Mouse (Mus musculus) stomach, postnatal 0 days (tissue): ENCODE measurements around the gene Gm5415. TPM values are rescaled to one million over a fixed set of nuclear protein-coding genes. Genes with fewer than 3 reads are reported as not detected.
"Not testable (repeated sequence)": the region's sequence is repeated elsewhere in the genome, so short reads cannot be mapped to it uniquely, and the experiment has no call there.

ENCODE experiments used
- ATAC-seq: fragments of 200-750 bp; cut with Nextera tagmentation; 2 replicates; pipeline ENCODE4 v1.8.0; 2017; ENCODE audit not compliant: low FRiP score, low TSS enrichment
- DNase-seq: peaks from one replicate; pipeline ENCODE4 v3.0.0-alpha.2; 2016; ENCODE audit warnings: low spot score
- H3K27ac ChIP-seq: fragments of 300-500 bp; sonication (generic); replicated peaks from 2 replicates; pipeline ENCODE4 v1.5.1; 2014; ENCODE audit warnings: mild to moderate bottlenecking, control low read depth
- H3K27me3 ChIP-seq: fragments of 300-500 bp; sonication (generic); 2 replicates; pipeline ENCODE4 v1.6.1; 2014; ENCODE audit warnings: low read length; ENCODE audit not compliant: control insufficient read depth, insufficient read depth
- H3K36me3 ChIP-seq: fragments of 300-500 bp; sonication (generic); 2 replicates; pipeline ENCODE4 v1.6.1; 2014; ENCODE audit warnings: low read length, mixed read lengths; ENCODE audit not compliant: control insufficient read depth, insufficient read depth
- H3K4me1 ChIP-seq: fragments of 300-500 bp; sonication (generic); replicated peaks from 2 replicates; pipeline ENCODE4 v1.6.1; 2014; ENCODE audit warnings: antibody characterized with exemption; ENCODE audit not compliant: control insufficient read depth, insufficient read depth
- H3K4me2 ChIP-seq: fragments of 300-500 bp; sonication (generic); replicated peaks from 2 replicates; pipeline ENCODE4 v1.6.1; 2014; ENCODE audit warnings: low read depth, mild to moderate bottlenecking, control low read depth, moderate library complexity
- H3K4me3 ChIP-seq: fragments of 300-500 bp; sonication (generic); 2 replicates; pipeline ENCODE4 v1.5.1; 2014; ENCODE audit warnings: low read depth, low read length, control low read depth
- H3K9ac ChIP-seq: fragments of 300-500 bp; sonication (generic); 2 replicates; pipeline ENCODE4 v1.6.1; 2014; ENCODE audit warnings: mild to moderate bottlenecking, low read length, control low read depth, mixed read lengths
- H3K9me3 ChIP-seq: fragments of 300-500 bp; sonication (generic); 2 replicates; pipeline ENCODE4 v1.6.1; 2016; ENCODE audit warnings: low read length; ENCODE audit not compliant: control insufficient read depth
- CTCF ChIP-seq: IDR thresholded peaks from 2 replicates; pipeline ENCODE4 v1.5.1; 2016; ENCODE audit warnings: antibody characterized with exemption, low read depth, mild to moderate bottlenecking, moderate library complexity
- EP300 ChIP-seq: optimal IDR thresholded peaks from 2 replicates; pipeline ENCODE3; 2016; ENCODE audit warnings: antibody characterized with exemption
- WGBS: fragments of 180-500 bp; shearing (Covaris S2); extraction: QIAGEN DNeasy Blood & Tissue Kit; methylation state at CpG from one replicate; pipeline ENCODE4 v1.1.7; 2014; 5-methylcytosine and 5-hydroxymethylcytosine counted together
- polyA plus RNA-seq: library from polyadenylated mRNA; unstranded; fragments of >200 nt; fragmentation: Nextera tagmentation; extraction: Ambion mirVana; gene quantifications from 2 replicates; pipeline ENCODE4 v1.2.1, GENCODE M21; 2015

The Gm5415 gene
- 0.07 and 0.10 TPM in 2 replicates for polyA plus RNA-seq

- not testable (repeated sequence) for H3K36me3 ChIP-seq, H3K9me3 ChIP-seq, H3K4me1 ChIP-seq, DNase-seq, ATAC-seq, H3K27me3 ChIP-seq, H3K27ac ChIP-seq, H3K9ac ChIP-seq, H3K4me3 ChIP-seq, H3K4me2 ChIP-seq
- WGBS: 71% methylated on average over 2 of the region's 7 CpGs
Measured at GRCm38 (mm10) chr1:32547194-32547593, at the start of gene Gm5415. Gene Gm5415, minus strand, starts transcription at chr1:32547294.

- no peak overlapping the region for H3K9ac ChIP-seq
- no peaks in the 10 kb centered on the region for H3K36me3 ChIP-seq
- H3K4me3 ChIP-seq: no peak overlapping the region
- H3K27me3 ChIP-seq: no peaks in the 10 kb centered on the region
- no peak overlapping the region for H3K27ac ChIP-seq
- DNase-seq (no peak), ATAC-seq (no peak)
- no peak overlapping the region for H3K4me2 ChIP-seq
- TF ChIP-seq CTCF: no peak
- TF ChIP-seq EP300: no peak
- no peaks in the 10 kb centered on the region for H3K9me3 ChIP-seq
- H3K4me1 ChIP-seq: no peaks in the 10 kb centered on the region
- 83% methylated on average over 2 of the region's 2 CpGs for WGBS
Measured at GRCm38 (mm10) chr1:32568901-32569300, 21.8 kb upstream of the Gm5415 start.

GRCm38 (mm10) chr1:32553925-32554324, 6.8 kb upstream of the Gm5415 start:
- DNase-seq (no peak), ATAC-seq (no peak)
- H3K27me3 ChIP-seq: no peaks in the 10 kb centered on the region
- H3K4me3 ChIP-seq: no peak overlapping the region
- H3K4me1 ChIP-seq: no peaks in the 10 kb centered on the region
- H3K9ac ChIP-seq: no peak overlapping the region
- H3K27ac ChIP-seq: no peak overlapping the region
- H3K4me2 ChIP-seq: no peak overlapping the region
- no peaks in the 10 kb centered on the region for H3K9me3 ChIP-seq
- TF ChIP-seq CTCF (peak; percentile 69), EP300 (no peak)
- 53% methylated on average over 4 of the region's 4 CpGs for WGBS
- H3K36me3 ChIP-seq: no peaks in the 10 kb centered on the region

GRCm38 (mm10) chr1:32553459-32553858, 6.4 kb upstream of the Gm5415 start:
- Histone ChIP-seq H3K27ac (no peak overlapping the region), H3K36me3 (no peaks in the 10 kb centered on the region), H3K9me3 (no peaks in the 10 kb centered on the region), H3K4me3 (no peak overlapping the region), H3K27me3 (no peaks in the 10 kb centered on the region), H3K4me1 (no peaks in the 10 kb centered on the region), H3K9ac (no peak overlapping the region), H3K4me2 (no peak overlapping the region)
- 85% methylated on average over 3 of the region's 3 CpGs for WGBS
- no peak for ATAC-seq
- no peak for DNase-seq
- no peak for TF ChIP-seq CTCF
- no peak for TF ChIP-seq EP300

GRCm38 (mm10) chr1:32503381-32503780, 43.7 kb downstream of the Gm5415 start:
- H3K9me3 ChIP-seq: no peaks in the 10 kb centered on the region
- H3K27ac ChIP-seq: no peak overlapping the region
- ATAC-seq: no peak
- H3K4me1 ChIP-seq: no peaks in the 10 kb centered on the region
- H3K27me3 ChIP-seq: no peaks in the 10 kb centered on the region
- H3K9ac ChIP-seq: no peak overlapping the region
- no peaks in the 10 kb centered on the region for H3K36me3 ChIP-seq
- no peak overlapping the region for H3K4me3 ChIP-seq
- DNase-seq: no peak
- TF ChIP-seq EP300 (no peak), CTCF (no peak)
- no peak overlapping the region for H3K4me2 ChIP-seq
- WGBS: 91% methylated on average over 6 of the region's 6 CpGs
